Mouse (Mus musculus): ENCODE data around the gene A530064D06Rik. TPM values are rescaled to one million over a fixed set of nuclear protein-coding genes. Genes with fewer than 3 reads are reported as not detected.
"Not testable (repeated sequence)": the region's sequence is repeated elsewhere in the genome, so short reads cannot be mapped to it uniquely, and the experiment has no call there.

Gene A530064D06Rik
- not detected in 2 replicates for total RNA-seq (2014; rRNA removed)
- not detected in 2 replicates for polyA plus RNA-seq (2015; fragmentation: Nextera tagmentation; extraction: Ambion mirVana)

- H3K27me3 ChIP-seq (ENCODE audit: insufficient read depth, low read length); H3K4me1 ChIP-seq (ENCODE audit: insufficient read depth, low read length); H3K4me2 ChIP-seq (ENCODE audit: low read depth, low read length); ATAC-seq; H3K4me3 ChIP-seq (ENCODE audit: low read length); H3K27ac ChIP-seq; H3K9ac ChIP-seq (replicated peaks; ENCODE audit: low read length); H3K9me3 ChIP-seq (ENCODE audit: low read length); DNase-seq (ENCODE audit: low spot score); H3K36me3 ChIP-seq (ENCODE audit: insufficient read depth, low read length): not testable (repeated sequence)
- 84% methylated on average over 2 of the region's 2 CpGs for WGBS
Observed at GRCm38 (mm10) chr17:48167103-48167502, at the start of gene A530064D06Rik. Gene A530064D06Rik, minus strand, starts transcription at chr17:48167275.

GRCm38 (mm10) chr17:48215429-48215828, 48.4 kb upstream of the A530064D06Rik start:
- ATAC-seq: no peak
- H3K4me3 ChIP-seq (ENCODE audit: low read length): no peak overlapping the region
- H3K4me1 ChIP-seq (ENCODE audit: insufficient read depth, low read length): no peaks in the 10 kb centered on the region
- no peaks in the 10 kb centered on the region for H3K27me3 ChIP-seq (ENCODE audit: insufficient read depth, low read length)
- H3K4me2 ChIP-seq (ENCODE audit: low read depth, low read length): no peak overlapping the region
- 98% methylated on average over 1 of the region's 1 CpGs for WGBS
- no peak overlapping the region for H3K9ac ChIP-seq (replicated peaks; ENCODE audit: low read length)
- no peak overlapping the region for H3K27ac ChIP-seq
- TF ChIP-seq CTCF (IDR thresholded peaks at IDR 0.05; ENCODE audit: low read depth): no peak
- H3K36me3 ChIP-seq (ENCODE audit: insufficient read depth, low read length): no peaks in the 10 kb centered on the region
- H3K9me3 ChIP-seq (ENCODE audit: low read length): no peaks in the 10 kb centered on the region
- no peak for DNase-seq (ENCODE audit: low spot score)

GRCm38 (mm10) chr17:48213511-48213910, 46.4 kb upstream of the A530064D06Rik start:
- Histone ChIP-seq H3K9ac (replicated peaks; ENCODE audit: low read length) (no peak overlapping the region), H3K36me3 (ENCODE audit: insufficient read depth, low read length) (no peaks in the 10 kb centered on the region), H3K27ac (no peak overlapping the region), H3K4me3 (ENCODE audit: low read length) (no peak overlapping the region), H3K4me2 (ENCODE audit: low read depth, low read length) (no peak overlapping the region), H3K9me3 (ENCODE audit: low read length) (no peaks in the 10 kb centered on the region), H3K27me3 (ENCODE audit: insufficient read depth, low read length) (no peaks in the 10 kb centered on the region), H3K4me1 (ENCODE audit: insufficient read depth, low read length) (no peaks in the 10 kb centered on the region)
- 67% methylated on average over 5 of the region's 5 CpGs for WGBS
- no peak for DNase-seq (ENCODE audit: low spot score)
- TF ChIP-seq CTCF (IDR thresholded peaks at IDR 0.05; ENCODE audit: low read depth): no peak
- no peak for ATAC-seq

- Histone ChIP-seq H3K36me3 (ENCODE audit: insufficient read depth, low read length) (no peaks in the 10 kb centered on the region), H3K9ac (replicated peaks; ENCODE audit: low read length) (no peak overlapping the region), H3K27ac (no peak overlapping the region), H3K4me2 (ENCODE audit: low read depth, low read length) (no peak overlapping the region), H3K4me3 (ENCODE audit: low read length) (no peak overlapping the region), H3K4me1 (ENCODE audit: insufficient read depth, low read length) (no peaks in the 10 kb centered on the region), H3K27me3 (ENCODE audit: insufficient read depth, low read length) (no peaks in the 10 kb centered on the region), H3K9me3 (ENCODE audit: low read length) (no peaks in the 10 kb centered on the region)
- no peak for DNase-seq (ENCODE audit: low spot score)
- WGBS: 96% methylated on average over 12 of the region's 12 CpGs
- no peak for TF ChIP-seq CTCF (IDR thresholded peaks at IDR 0.05; ENCODE audit: low read depth)
- ATAC-seq: no peak
Observed at GRCm38 (mm10) chr17:48212596-48212995, 45.5 kb upstream of the A530064D06Rik start.

GRCm38 (mm10) chr17:48203086-48203485, 36.0 kb upstream of the A530064D06Rik start:
- Histone ChIP-seq H3K9me3 (ENCODE audit: low read length) (0 out of 2 replicates have a peak, but pooled peaks cover 3% of the 10 kb centered on the region), H3K27me3 (ENCODE audit: insufficient read depth, low read length) (no peaks in the 10 kb centered on the region), H3K27ac (no peak overlapping the region), H3K36me3 (ENCODE audit: insufficient read depth, low read length) (no peaks in the 10 kb centered on the region), H3K4me3 (ENCODE audit: low read length) (no peak overlapping the region), H3K4me2 (ENCODE audit: low read depth, low read length) (no peak overlapping the region), H3K4me1 (ENCODE audit: insufficient read depth, low read length) (no peaks in the 10 kb centered on the region), H3K9ac (replicated peaks; ENCODE audit: low read length) (no peak overlapping the region)
- ATAC-seq: no peak
- DNase-seq (ENCODE audit: low spot score): no peak
- 95% methylated on average over 12 of the region's 12 CpGs for WGBS
- no peak for TF ChIP-seq CTCF (IDR thresholded peaks at IDR 0.05; ENCODE audit: low read depth)

GRCm38 (mm10) chr17:48192366-48192765, 25.3 kb upstream of the A530064D06Rik start:
- DNase-seq (ENCODE audit: low spot score): no peak
- WGBS: 75% methylated on average over 2 of the region's 2 CpGs
- no peak for ATAC-seq
- TF ChIP-seq CTCF (IDR thresholded peaks at IDR 0.05; ENCODE audit: low read depth): no peak
- Histone ChIP-seq H3K9me3 (ENCODE audit: low read length) (no peaks in the 10 kb centered on the region), H3K27ac (no peak overlapping the region), H3K4me2 (ENCODE audit: low read depth, low read length) (no peak overlapping the region), H3K4me1 (ENCODE audit: insufficient read depth, low read length) (no peaks in the 10 kb centered on the region), H3K9ac (replicated peaks; ENCODE audit: low read length) (no peak overlapping the region), H3K27me3 (ENCODE audit: insufficient read depth, low read length) (no peaks in the 10 kb centered on the region), H3K36me3 (ENCODE audit: insufficient read depth, low read length) (no peaks in the 10 kb centered on the region), H3K4me3 (ENCODE audit: low read length) (no peak overlapping the region)

- Histone ChIP-seq H3K27ac (no peak overlapping the region), H3K4me2 (ENCODE audit: low read depth, low read length) (no peak overlapping the region), H3K4me3 (ENCODE audit: low read length) (no peak overlapping the region), H3K27me3 (ENCODE audit: insufficient read depth, low read length) (no peaks in the 10 kb centered on the region), H3K4me1 (ENCODE audit: insufficient read depth, low read length) (no peaks in the 10 kb centered on the region), H3K36me3 (ENCODE audit: insufficient read depth, low read length) (no peaks in the 10 kb centered on the region), H3K9ac (replicated peaks; ENCODE audit: low read length) (no peak overlapping the region), H3K9me3 (ENCODE audit: low read length) (no peaks in the 10 kb centered on the region)
- DNase-seq (ENCODE audit: low spot score) (no peak), ATAC-seq (no peak)
- no peak for TF ChIP-seq CTCF (IDR thresholded peaks at IDR 0.05; ENCODE audit: low read depth)
- 72% methylated on average over 5 of the region's 5 CpGs for WGBS
Observed at GRCm38 (mm10) chr17:48185252-48185651, 18.2 kb upstream of the A530064D06Rik start.
